Mouse (Mus musculus) cerebellum, adult 11-12 months (tissue): ENCODE data around the gene Cenpx.
A peak's percentile ranks its signal among the peaks of the same experiment; 100 is the strongest.

Experiments used
- DNase-seq: peaks from one replicate; pipeline ENCODE4 v3.0.0; 2022

The Cenpx gene

GRCm38 (mm10) chr11:120723509-120723908, 10.0 kb upstream of the Cenpx start:
- DNase-seq, result no peak

GRCm38 (mm10) chr11:120722761-120723382, 9.3 kb upstream of the Cenpx start:
- DNase-seq, result no peak

- no peak for DNase-seq
Measured at GRCm38 (mm10) chr11:120722067-120722630, 8.6 kb upstream of the Cenpx start.

- DNase-seq, result peak; percentile 77
Measured at GRCm38 (mm10) chr11:120721124-120722066, 7.9 kb upstream of the Cenpx start, which contains the start of gene Rac3. Rac3 (plus strand) TSS chr11:120721470.

- peak; percentile 90 for DNase-seq
Measured at GRCm38 (mm10) chr11:120720450-120720849, 6.9 kb upstream of the Cenpx start.

GRCm38 (mm10) chr11:120719841-120720376, 6.4 kb upstream of the Cenpx start:
- DNase-seq, result peak; percentile 57

- DNase-seq, result no peak
Measured at GRCm38 (mm10) chr11:120719242-120719641, 5.7 kb upstream of the Cenpx start.

GRCm38 (mm10) chr11:120715131-120715530, 1.6 kb upstream of the Cenpx start:
- no peak for DNase-seq

GRCm38 (mm10) chr11:120714546-120714945, 1.0 kb upstream of the Cenpx start:
- DNase-seq, result no peak

- peak; percentile 76 for DNase-seq
Measured at GRCm38 (mm10) chr11:120712771-120713568, 568 bp downstream of the Cenpx start.

- DNase-seq, result peak; percentile 51
Measured at GRCm38 (mm10) chr11:120711980-120712604, 1.4 kb downstream of the Cenpx start.

- no peak for DNase-seq
Measured at GRCm38 (mm10) chr11:120710672-120711071, 2.9 kb downstream of the Cenpx start.

- DNase-seq, result no peak
Measured at GRCm38 (mm10) chr11:120709551-120709950, 4.0 kb downstream of the Cenpx start.

GRCm38 (mm10) chr11:120707969-120708368, 5.6 kb downstream of the Cenpx start:
- DNase-seq, result no peak

GRCm38 (mm10) chr11:120707225-120707624, 6.3 kb downstream of the Cenpx start:
- DNase-seq, result no peak

- no peak for DNase-seq
Measured at GRCm38 (mm10) chr11:120706120-120706519, 7.4 kb downstream of the Cenpx start.

- DNase-seq, result no peak
Measured at GRCm38 (mm10) chr11:120704486-120705325, 8.8 kb downstream of the Cenpx start.

- DNase-seq, result no peak
Measured at GRCm38 (mm10) chr11:120703696-120704454, 9.7 kb downstream of the Cenpx start.

- DNase-seq, result no peak
Measured at GRCm38 (mm10) chr11:120697741-120698140, 15.8 kb downstream of the Cenpx start.

- no peak for DNase-seq
Measured at GRCm38 (mm10) chr11:120696568-120696967, 17.0 kb downstream of the Cenpx start.
